Mouse (Mus musculus) ovary, adult 2 months (tissue): ENCODE measurements around the gene A930002H24Rik. TPM values are rescaled to one million over a fixed set of nuclear protein-coding genes. Genes with fewer than 3 reads are reported as not detected.

Experiments used
- polyA plus RNA-seq: library from polyadenylated mRNA; depleted of rRNA; stranded (reverse); fragments of >200 nt; gene quantifications from 2 replicates; pipeline ENCODE4 v1.2.3, GENCODE M21; 2012; rRNA removed

A930002H24Rik gene
- polyA plus RNA-seq, result 2.1 and 3.7 TPM in 2 replicates

GRCm38 (mm10) chr17:63863647-63864149 is at the start of gene A930002H24Rik:
Gene A930002H24Rik (minus strand): TSS chr17:63863791.

GRCm38 (mm10) chr17:63863012-63863630 is 470 bp downstream of the A930002H24Rik start, which contains the start of gene Fer:
Gene Fer (plus strand): TSS chr17:63863062.

Other genes with a start within 250 kb of the A930002H24Rik start
- 2.1 and 2.8 TPM in 2 replicates for gene Fer, start 729 bp downstream of the A930002H24Rik start, polyA plus RNA-seq